Mouse (Mus musculus): Measurements from ENCODE around the gene Sema7a. TPM values are rescaled to one million over a fixed set of nuclear protein-coding genes. Genes with fewer than 3 reads are reported as not detected.

The Sema7a gene
- polyA plus RNA-seq, 1 experiment from 2014 or later = 2.5 TPM

- peaks cover 7% of the 10 kb centered on the region for H3K36me3 ChIP-seq (ENCODE audit: control insufficient read depth, insufficient read depth)
- ATAC-seq = no peak
- no peak overlapping the region for H3K4me2 ChIP-seq (ENCODE audit: low read length)
- H3K9me3 ChIP-seq (ENCODE audit: control insufficient read depth, low read length) = no peaks in the 10 kb centered on the region
- WGBS = 83% methylated on average over 4 of the region's 4 CpGs
- H3K4me1 ChIP-seq (replicated peaks; ENCODE audit: control insufficient read depth, insufficient read depth, low read length) = no peaks in the 10 kb centered on the region
- no peak overlapping the region for H3K4me3 ChIP-seq (replicated peaks; ENCODE audit: low read length)
- H3K27me3 ChIP-seq (replicated peaks; ENCODE audit: control insufficient read depth, insufficient read depth, low read length) = no peaks in the 10 kb centered on the region
- no peak overlapping the region for H3K27ac ChIP-seq (ENCODE audit: low read length)
- H3K9ac ChIP-seq (replicated peaks; ENCODE audit: low read depth, low read length) = no peak overlapping the region
Observed at GRCm38 (mm10) chr9:57963249-57963997, 23.5 kb downstream of the Sema7a start.

- H3K4me2 ChIP-seq (ENCODE audit: low read length) = no peak overlapping the region
- 78% methylated on average over 5 of the region's 5 CpGs for WGBS
- H3K36me3 ChIP-seq (ENCODE audit: control insufficient read depth, insufficient read depth) = peaks cover 7% of the 10 kb centered on the region
- no peaks in the 10 kb centered on the region for H3K27me3 ChIP-seq (replicated peaks; ENCODE audit: control insufficient read depth, insufficient read depth, low read length)
- no peaks in the 10 kb centered on the region for H3K9me3 ChIP-seq (ENCODE audit: control insufficient read depth, low read length)
- H3K27ac ChIP-seq (ENCODE audit: low read length) = no peak overlapping the region
- H3K4me3 ChIP-seq (replicated peaks; ENCODE audit: low read length) = no peak overlapping the region
- ATAC-seq = no peak
- no peaks in the 10 kb centered on the region for H3K4me1 ChIP-seq (replicated peaks; ENCODE audit: control insufficient read depth, insufficient read depth, low read length)
- H3K9ac ChIP-seq (replicated peaks; ENCODE audit: low read depth, low read length) = no peak overlapping the region
Observed at GRCm38 (mm10) chr9:57963998-57964395, 24.1 kb downstream of the Sema7a start.

GRCm38 (mm10) chr9:57964528-57965250 is 24.8 kb downstream of the Sema7a start:
- Histone ChIP-seq H3K9ac (replicated peaks; ENCODE audit: low read depth, low read length) (no peak overlapping the region), H3K4me3 (replicated peaks; ENCODE audit: low read length) (no peak overlapping the region), H3K4me2 (ENCODE audit: low read length) (no peak overlapping the region), H3K9me3 (ENCODE audit: control insufficient read depth, low read length) (no peaks in the 10 kb centered on the region), H3K36me3 (ENCODE audit: control insufficient read depth, insufficient read depth) (peaks cover 7% of the 10 kb centered on the region), H3K27ac (ENCODE audit: low read length) (no peak overlapping the region), H3K27me3 (replicated peaks; ENCODE audit: control insufficient read depth, insufficient read depth, low read length) (no peaks in the 10 kb centered on the region), H3K4me1 (replicated peaks; ENCODE audit: control insufficient read depth, insufficient read depth, low read length) (no peaks in the 10 kb centered on the region)
- no peak for ATAC-seq
- 72% methylated on average over 6 of the region's 6 CpGs for WGBS

- Histone ChIP-seq H3K4me2 (ENCODE audit: low read length) (no peak overlapping the region), H3K27me3 (replicated peaks; ENCODE audit: control insufficient read depth, insufficient read depth, low read length) (no peaks in the 10 kb centered on the region), H3K27ac (ENCODE audit: low read length) (no peak overlapping the region), H3K4me1 (replicated peaks; ENCODE audit: control insufficient read depth, insufficient read depth, low read length) (no peaks in the 10 kb centered on the region), H3K9me3 (ENCODE audit: control insufficient read depth, low read length) (no peaks in the 10 kb centered on the region), H3K4me3 (replicated peaks; ENCODE audit: low read length) (no peak overlapping the region), H3K9ac (replicated peaks; ENCODE audit: low read depth, low read length) (no peak overlapping the region), H3K36me3 (ENCODE audit: control insufficient read depth, insufficient read depth) (peaks cover 4% of the 10 kb centered on the region)
- ATAC-seq = no peak
- WGBS = 70% methylated on average over 12 of the region's 12 CpGs
Observed at GRCm38 (mm10) chr9:57965281-57966185, 25.6 kb downstream of the Sema7a start.

- WGBS = 82% methylated on average over 14 of the region's 14 CpGs
- H3K4me3 ChIP-seq (replicated peaks; ENCODE audit: low read length) = no peak overlapping the region
- no peaks in the 10 kb centered on the region for H3K36me3 ChIP-seq (ENCODE audit: control insufficient read depth, insufficient read depth)
- H3K4me2 ChIP-seq (ENCODE audit: low read length) = no peak overlapping the region
- no peaks in the 10 kb centered on the region for H3K27me3 ChIP-seq (replicated peaks; ENCODE audit: control insufficient read depth, insufficient read depth, low read length)
- H3K4me1 ChIP-seq (replicated peaks; ENCODE audit: control insufficient read depth, insufficient read depth, low read length) = no peaks in the 10 kb centered on the region
- H3K27ac ChIP-seq (ENCODE audit: low read length) = no peak overlapping the region
- no peaks in the 10 kb centered on the region for H3K9me3 ChIP-seq (ENCODE audit: control insufficient read depth, low read length)
- no peak for ATAC-seq
- no peak overlapping the region for H3K9ac ChIP-seq (replicated peaks; ENCODE audit: low read depth, low read length)
Observed at GRCm38 (mm10) chr9:57967237-57967960, 27.5 kb downstream of the Sema7a start.

- Histone ChIP-seq H3K36me3 (ENCODE audit: control insufficient read depth, insufficient read depth) (no peaks in the 10 kb centered on the region), H3K4me1 (replicated peaks; ENCODE audit: control insufficient read depth, insufficient read depth, low read length) (no peaks in the 10 kb centered on the region), H3K9ac (replicated peaks; ENCODE audit: low read depth, low read length) (no peak overlapping the region), H3K4me2 (ENCODE audit: low read length) (no peak overlapping the region), H3K9me3 (ENCODE audit: control insufficient read depth, low read length) (no peaks in the 10 kb centered on the region), H3K27ac (ENCODE audit: low read length) (no peak overlapping the region), H3K4me3 (replicated peaks; ENCODE audit: low read length) (no peak overlapping the region), H3K27me3 (replicated peaks; ENCODE audit: control insufficient read depth, insufficient read depth, low read length) (no peaks in the 10 kb centered on the region)
- 94% methylated on average over 9 of the region's 9 CpGs for WGBS
- no peak for ATAC-seq
Observed at GRCm38 (mm10) chr9:57968166-57968771, 28.4 kb downstream of the Sema7a start.

- no peak for ATAC-seq
- Histone ChIP-seq H3K4me3 (replicated peaks; ENCODE audit: low read length) (no peak overlapping the region), H3K36me3 (ENCODE audit: control insufficient read depth, insufficient read depth) (no peaks in the 10 kb centered on the region), H3K9me3 (ENCODE audit: control insufficient read depth, low read length) (no peaks in the 10 kb centered on the region), H3K4me2 (ENCODE audit: low read length) (no peak overlapping the region), H3K27me3 (replicated peaks; ENCODE audit: control insufficient read depth, insufficient read depth, low read length) (no peaks in the 10 kb centered on the region), H3K9ac (replicated peaks; ENCODE audit: low read depth, low read length) (no peak overlapping the region), H3K4me1 (replicated peaks; ENCODE audit: control insufficient read depth, insufficient read depth, low read length) (no peaks in the 10 kb centered on the region), H3K27ac (ENCODE audit: low read length) (no peak overlapping the region)
- 92% methylated on average over 8 of the region's 8 CpGs for WGBS
Observed at GRCm38 (mm10) chr9:57968783-57969542, 29.1 kb downstream of the Sema7a start.
